Mouse (Mus musculus) left cerebral cortex, adult 9 months (tissue): ENCODE results near the gene Arap1.
A peak's percentile ranks its signal among the peaks of the same experiment; 100 is the strongest.

Experiments used
- DNase-seq, 2 experiments: peaks; one replicate each; pipeline ENCODE4 v3.0.0; 2022; ENCODE audit warnings: low spot score in 2 of 2

The Arap1 gene

GRCm38 (mm10) chr7:101362791-101363191 lies 14.9 kb downstream of the Arap1 start:
- DNase-seq = no peak

- DNase-seq = no peak
Observed at GRCm38 (mm10) chr7:101363914-101364313, 16.0 kb downstream of the Arap1 start.

GRCm38 (mm10) chr7:101367901-101368852 lies 20.3 kb downstream of the Arap1 start:
- DNase-seq = no peak

GRCm38 (mm10) chr7:101369666-101370065 lies 21.8 kb downstream of the Arap1 start:
- no peak for DNase-seq

GRCm38 (mm10) chr7:101373082-101373481 lies 25.2 kb downstream of the Arap1 start:
- no peak for DNase-seq

- peak in 1 of 2 experiments; percentile 60 for DNase-seq
Observed at GRCm38 (mm10) chr7:101374155-101374554, 26.3 kb downstream of the Arap1 start.

GRCm38 (mm10) chr7:101376701-101377340 lies 29.0 kb downstream of the Arap1 start:
- DNase-seq = no peak

GRCm38 (mm10) chr7:101377741-101378262 lies 29.9 kb downstream of the Arap1 start:
- DNase-seq = no peak

- DNase-seq = no peak
Observed at GRCm38 (mm10) chr7:101378285-101378684, 30.4 kb downstream of the Arap1 start.

- no peak for DNase-seq
Observed at GRCm38 (mm10) chr7:101378796-101379465, 31.1 kb downstream of the Arap1 start.

GRCm38 (mm10) chr7:101379732-101380131 lies 31.9 kb downstream of the Arap1 start:
- no peak for DNase-seq

GRCm38 (mm10) chr7:101381512-101381911 lies 33.6 kb downstream of the Arap1 start:
- DNase-seq = no peak

GRCm38 (mm10) chr7:101382378-101382777 lies 34.5 kb downstream of the Arap1 start:
- peak in 1 of 2 experiments; percentile 64 for DNase-seq

GRCm38 (mm10) chr7:101383756-101384155 lies 35.9 kb downstream of the Arap1 start:
- peak in 1 of 2 experiments; percentile 35 for DNase-seq

- DNase-seq = no peak
Observed at GRCm38 (mm10) chr7:101384931-101385330, 37.1 kb downstream of the Arap1 start.

- DNase-seq = no peak
Observed at GRCm38 (mm10) chr7:101385331-101385733, 37.5 kb downstream of the Arap1 start.

GRCm38 (mm10) chr7:101385866-101386452 lies 38.1 kb downstream of the Arap1 start:
- DNase-seq = no peak

- no peak for DNase-seq
Observed at GRCm38 (mm10) chr7:101389256-101389655, 41.4 kb downstream of the Arap1 start.

GRCm38 (mm10) chr7:101391909-101392479 lies 44.1 kb downstream of the Arap1 start:
- no peak for DNase-seq

- DNase-seq = no peak
Observed at GRCm38 (mm10) chr7:101393015-101393414, 45.1 kb downstream of the Arap1 start.
